Mouse (Mus musculus): ENCODE results near the gene Mars.

DNA sequence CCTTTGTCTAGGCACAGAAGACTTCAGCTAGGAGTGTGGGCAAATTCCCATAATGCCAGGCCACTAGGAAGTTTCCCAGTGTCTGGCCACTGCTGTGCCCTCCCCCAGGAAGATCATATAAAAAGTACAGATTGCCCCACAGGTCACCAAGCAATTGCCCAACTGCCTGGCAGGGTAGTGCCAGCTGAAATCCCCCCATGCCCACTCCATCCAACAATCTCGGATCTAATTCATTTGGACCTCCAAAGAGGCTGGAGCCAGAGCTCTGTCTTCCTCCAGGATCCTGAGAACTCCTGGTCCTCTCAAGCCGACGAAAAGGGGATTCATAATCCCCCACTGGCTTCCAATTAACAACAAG lies 23.7 kb downstream of the Mars start:
- no peak for TF ChIP-seq POLR2A (IDR thresholded peaks at IDR 0.05; ENCODE audit: insufficient read depth, low read depth, low read length)
- no peak for TF ChIP-seq CTCF (IDR thresholded peaks at IDR 0.05; ENCODE audit: insufficient read depth, low read depth, low read length)

Measured in olfactory bulb, adult 2 months (tissue).